Mouse (Mus musculus): Measurements from ENCODE around the gene Cpe. TPM values are rescaled to one million over a fixed set of nuclear protein-coding genes. Genes with fewer than 3 reads are reported as not detected.

Gene Cpe
- 356 and 390 TPM in 2 replicates for polyA plus RNA-seq (2014; fragmentation: Nextera tagmentation; extraction: Ambion mirVana)

GRCm38 (mm10) chr8:64692651-64693201, at the start of gene Cpe:
Cpe (minus strand) TSS chr8:64693054.
- no peaks in the 10 kb centered on the region for H3K36me3 ChIP-seq (ENCODE audit: control insufficient read depth, insufficient read depth, low read length)
- WGBS: under 1% methylated on average over 54 of the region's 54 CpGs
- peak; percentile 99 for ATAC-seq (ENCODE audit: low FRiP score)
- H3K4me1 ChIP-seq (ENCODE audit: control insufficient read depth, insufficient read depth, low read length): peaks cover 6% of the 10 kb centered on the region
- H3K27ac ChIP-seq (ENCODE audit: low read depth, low read length): peak within 1 kb of the TSS; percentile 97
- peak within 1 kb of the TSS; percentile 64 for H3K4me2 ChIP-seq
- peak within 1 kb of the TSS; percentile 96 for H3K9ac ChIP-seq (ENCODE audit: low read length)
- H3K9me3 ChIP-seq (ENCODE audit: control insufficient read depth, low read length): no peaks in the 10 kb centered on the region
- peak within 1 kb of the TSS; percentile 75 for H3K4me3 ChIP-seq (ENCODE audit: low read depth, low read length)
- DNase-seq (ENCODE audit: low spot score, missing footprints): peak; percentile 97
- H3K27me3 ChIP-seq (ENCODE audit: control insufficient read depth, insufficient read depth, low read length): no peaks in the 10 kb centered on the region

- no peaks in the 10 kb centered on the region for H3K4me1 ChIP-seq (ENCODE audit: control insufficient read depth, insufficient read depth, low read length)
- peaks cover 2% of the 10 kb centered on the region; the same call in 1 of the 2 replicates for H3K36me3 ChIP-seq (ENCODE audit: control insufficient read depth, insufficient read depth, low read length)
- H3K4me3 ChIP-seq (ENCODE audit: low read depth, low read length): no peak overlapping the region
- no peak overlapping the region for H3K27ac ChIP-seq (ENCODE audit: low read depth, low read length)
- no peaks in the 10 kb centered on the region for H3K9me3 ChIP-seq (ENCODE audit: control insufficient read depth, low read length)
- DNase-seq (ENCODE audit: low spot score, missing footprints): no peak
- no peak for ATAC-seq (ENCODE audit: low FRiP score)
- no peak overlapping the region for H3K9ac ChIP-seq (ENCODE audit: low read length)
- WGBS: 93% methylated on average over 13 of the region's 13 CpGs
- no peaks in the 10 kb centered on the region for H3K27me3 ChIP-seq (ENCODE audit: control insufficient read depth, insufficient read depth, low read length)
- no peak overlapping the region for H3K4me2 ChIP-seq
Observed at GRCm38 (mm10) chr8:64740547-64741211, 47.8 kb upstream of the Cpe start.

GRCm38 (mm10) chr8:64738916-64739315, 46.1 kb upstream of the Cpe start:
- no peaks in the 10 kb centered on the region for H3K9me3 ChIP-seq (ENCODE audit: control insufficient read depth, low read length)
- DNase-seq (ENCODE audit: low spot score, missing footprints): no peak
- no peak for ATAC-seq (ENCODE audit: low FRiP score)

GRCm38 (mm10) chr8:64736767-64737323, 44.0 kb upstream of the Cpe start:
- 87% methylated on average over 3 of the region's 3 CpGs for WGBS
- Histone ChIP-seq H3K4me2 (no peak overlapping the region), H3K4me3 (ENCODE audit: low read depth, low read length) (no peak overlapping the region), H3K9me3 (ENCODE audit: control insufficient read depth, low read length) (no peaks in the 10 kb centered on the region), H3K9ac (ENCODE audit: low read length) (no peak overlapping the region), H3K27ac (ENCODE audit: low read depth, low read length) (no peak overlapping the region), H3K4me1 (ENCODE audit: control insufficient read depth, insufficient read depth, low read length) (peaks cover 9% of the 10 kb centered on the region), H3K36me3 (ENCODE audit: control insufficient read depth, insufficient read depth, low read length) (no peaks in the 10 kb centered on the region), H3K27me3 (ENCODE audit: control insufficient read depth, insufficient read depth, low read length) (no peaks in the 10 kb centered on the region)
- DNase-seq (ENCODE audit: low spot score, missing footprints) (no peak), ATAC-seq (ENCODE audit: low FRiP score) (no peak)

More at GRCm38 (mm10) chr8:64738916-64739315, 46.1 kb upstream of the Cpe start:
- Histone ChIP-seq H3K9ac (ENCODE audit: low read length) (no peak overlapping the region), H3K4me2 (no peak overlapping the region), H3K27me3 (ENCODE audit: control insufficient read depth, insufficient read depth, low read length) (no peaks in the 10 kb centered on the region), H3K36me3 (ENCODE audit: control insufficient read depth, insufficient read depth, low read length) (peaks cover 2% of the 10 kb centered on the region; the same call in 1 of the 2 replicates), H3K4me1 (ENCODE audit: control insufficient read depth, insufficient read depth, low read length) (peaks cover 4% of the 10 kb centered on the region; the same call in 1 of the 2 replicates), H3K4me3 (ENCODE audit: low read depth, low read length) (no peak overlapping the region), H3K27ac (ENCODE audit: low read depth, low read length) (no peak overlapping the region)
- WGBS: 95% methylated on average over 1 of the region's 1 CpGs

GRCm38 (mm10) chr8:64735161-64735560, 42.3 kb upstream of the Cpe start:
- Histone ChIP-seq H3K27ac (ENCODE audit: low read depth, low read length) (no peak overlapping the region), H3K4me3 (ENCODE audit: low read depth, low read length) (no peak overlapping the region), H3K4me1 (ENCODE audit: control insufficient read depth, insufficient read depth, low read length) (peaks cover 11% of the 10 kb centered on the region), H3K27me3 (ENCODE audit: control insufficient read depth, insufficient read depth, low read length) (no peaks in the 10 kb centered on the region), H3K4me2 (no peak overlapping the region), H3K9ac (ENCODE audit: low read length) (no peak overlapping the region), H3K9me3 (ENCODE audit: control insufficient read depth, low read length) (no peaks in the 10 kb centered on the region), H3K36me3 (ENCODE audit: control insufficient read depth, insufficient read depth, low read length) (peaks cover 3% of the 10 kb centered on the region; the same call in 1 of the 2 replicates)
- 93% methylated on average over 8 of the region's 8 CpGs for WGBS
- ATAC-seq (ENCODE audit: low FRiP score): no peak
- no peak for DNase-seq (ENCODE audit: low spot score, missing footprints)

- H3K9me3 ChIP-seq (ENCODE audit: control insufficient read depth, low read length): no peaks in the 10 kb centered on the region
- WGBS: under 1% methylated on average over 60 of the region's 60 CpGs
- peaks cover 15% of the 10 kb centered on the region for H3K4me1 ChIP-seq (ENCODE audit: control insufficient read depth, insufficient read depth, low read length)
- H3K36me3 ChIP-seq (ENCODE audit: control insufficient read depth, insufficient read depth, low read length): peaks cover 3% of the 10 kb centered on the region; the same call in 1 of the 2 replicates
- H3K9ac ChIP-seq (ENCODE audit: low read length): peak within 1 kb of the TSS; percentile 79
- H3K4me2 ChIP-seq: peak within 1 kb of the TSS; percentile 72
- ATAC-seq (ENCODE audit: low FRiP score) (peak; percentile 99), DNase-seq (ENCODE audit: low spot score, missing footprints) (peak; percentile 99)
- no peaks in the 10 kb centered on the region for H3K27me3 ChIP-seq (ENCODE audit: control insufficient read depth, insufficient read depth, low read length)
- peak within 1 kb of the TSS; percentile 81 for H3K4me3 ChIP-seq (ENCODE audit: low read depth, low read length)
- H3K27ac ChIP-seq (ENCODE audit: low read depth, low read length): no peak within 1 kb of the TSS
Observed at GRCm38 (mm10) chr8:64733271-64733943, 40.6 kb upstream of the Cpe start, which contains the start of gene Msmo1. Msmo1 (minus strand) TSS chr8:64733792.

GRCm38 (mm10) chr8:64732596-64732995, 39.7 kb upstream of the Cpe start:
- Histone ChIP-seq H3K4me3 (ENCODE audit: low read depth, low read length) (peak overlapping the region; percentile 81), H3K4me1 (ENCODE audit: control insufficient read depth, insufficient read depth, low read length) (peaks cover 18% of the 10 kb centered on the region), H3K4me2 (peak overlapping the region; percentile 72), H3K27me3 (ENCODE audit: control insufficient read depth, insufficient read depth, low read length) (no peaks in the 10 kb centered on the region), H3K9ac (ENCODE audit: low read length) (peak overlapping the region; percentile 79), H3K27ac (ENCODE audit: low read depth, low read length) (no peak overlapping the region), H3K36me3 (ENCODE audit: control insufficient read depth, insufficient read depth, low read length) (peaks cover 3% of the 10 kb centered on the region; the same call in 1 of the 2 replicates), H3K9me3 (ENCODE audit: control insufficient read depth, low read length) (no peaks in the 10 kb centered on the region)
- WGBS: 20% methylated on average over 9 of the region's 9 CpGs
- ATAC-seq (ENCODE audit: low FRiP score) (no peak), DNase-seq (ENCODE audit: low spot score, missing footprints) (no peak)

GRCm38 (mm10) chr8:64728156-64728555, 35.3 kb upstream of the Cpe start:
- ATAC-seq (ENCODE audit: low FRiP score) (no peak), DNase-seq (ENCODE audit: low spot score, missing footprints) (no peak)
- no peak overlapping the region for H3K4me2 ChIP-seq
- no peaks in the 10 kb centered on the region for H3K27me3 ChIP-seq (ENCODE audit: control insufficient read depth, insufficient read depth, low read length)
- peaks cover 15% of the 10 kb centered on the region for H3K4me1 ChIP-seq (ENCODE audit: control insufficient read depth, insufficient read depth, low read length)
- H3K9me3 ChIP-seq (ENCODE audit: control insufficient read depth, low read length): no peaks in the 10 kb centered on the region
- WGBS: 90% methylated on average over 7 of the region's 7 CpGs
- peaks cover 27% of the 10 kb centered on the region for H3K36me3 ChIP-seq (ENCODE audit: control insufficient read depth, insufficient read depth, low read length)
- no peak overlapping the region for H3K9ac ChIP-seq (ENCODE audit: low read length)
- H3K4me3 ChIP-seq (ENCODE audit: low read depth, low read length): no peak overlapping the region
- no peak overlapping the region for H3K27ac ChIP-seq (ENCODE audit: low read depth, low read length)
